Mouse (Mus musculus) testis, adult 2 months (tissue): Measurements from ENCODE around the gene Dctn1.

Experiments
- CTCF ChIP-seq: fragments of 200-500 bp; IDR thresholded peaks from 2 replicates; pipeline ENCODE4 v1.5.1; 2012; ENCODE audit warnings: low read depth, mild to moderate bottlenecking, inconsistent platforms, low read length, moderate library complexity; ENCODE audit not compliant: control insufficient read depth, insufficient read depth, insufficient replicate concordance
- POLR2A ChIP-seq: fragments of 200-500 bp; IDR thresholded peaks from 2 replicates; pipeline ENCODE4 v1.6.1; 2012; ENCODE audit warnings: low read depth, mild to moderate bottlenecking, inconsistent platforms, low read length, moderate library complexity; ENCODE audit not compliant: control insufficient read depth

DNA sequence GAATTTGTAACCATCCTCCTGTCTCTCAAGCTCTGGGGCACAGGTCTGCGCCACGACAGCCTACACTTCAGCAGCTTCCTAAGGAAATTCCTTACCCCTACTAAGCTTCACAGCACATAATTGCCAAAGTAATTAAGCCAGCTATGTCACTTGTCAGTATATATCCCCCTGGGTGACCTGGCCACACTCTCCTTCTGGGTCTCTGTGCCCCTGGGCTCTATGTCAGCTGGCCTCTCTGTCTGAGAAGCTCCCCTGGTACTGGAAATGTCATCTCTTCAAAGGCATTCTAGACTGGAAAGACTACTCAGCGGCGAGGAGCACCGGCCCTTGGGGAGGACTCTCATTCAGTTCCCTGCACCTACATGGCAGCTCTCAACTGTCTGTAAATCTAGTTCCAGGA, 42.8 kb upstream of the Dctn1 start:
- TF ChIP-seq POLR2A = no peak
- no peak for TF ChIP-seq CTCF
